Mouse (Mus musculus) stomach, embryonic 15.5 days (tissue): ENCODE measurements around the gene Fut11. TPM values are rescaled to one million over a fixed set of nuclear protein-coding genes. Genes with fewer than 3 reads are reported as not detected.
A peak's percentile ranks its signal among the peaks of the same experiment; 100 is the strongest.
"Not testable (repeated sequence)": the region's sequence is repeated elsewhere in the genome, so short reads cannot be mapped to it uniquely, and the experiment has no call there.

ENCODE experiments used
- ATAC-seq: fragments of 200-750 bp; cut with Nextera tagmentation; 2 replicates; pipeline ENCODE4 v1.8.0; 2017; ENCODE audit warnings: low read depth, moderate number of reproducible peaks, moderate TSS enrichment; ENCODE audit not compliant: insufficient read depth, low FRiP score
- H3K27ac ChIP-seq: fragments of 300-500 bp; sonication (generic); 2 replicates; pipeline ENCODE4 v1.5.1; 2015; ENCODE audit warnings: mild to moderate bottlenecking, inconsistent platforms
- H3K27me3 ChIP-seq: fragments of 300-500 bp; sonication (generic); replicated peaks from 2 replicates; pipeline ENCODE4 v1.6.1; 2015; ENCODE audit warnings: inconsistent platforms
- H3K36me3 ChIP-seq: fragments of 300-500 bp; sonication (generic); 2 replicates; pipeline ENCODE4 v1.6.1; 2015; ENCODE audit warnings: inconsistent platforms
- H3K4me1 ChIP-seq: fragments of 300-500 bp; sonication (generic); 2 replicates; pipeline ENCODE4 v1.6.1; 2015; ENCODE audit warnings: inconsistent platforms
- H3K4me2 ChIP-seq: fragments of 300-500 bp; sonication (generic); 2 replicates; pipeline ENCODE4 v1.6.1; 2015; ENCODE audit warnings: mild to moderate bottlenecking, inconsistent platforms
- H3K4me3 ChIP-seq: fragments of 300-500 bp; sonication (generic); replicated peaks from 2 replicates; pipeline ENCODE4 v1.5.1; 2015; ENCODE audit warnings: inconsistent platforms
- H3K9ac ChIP-seq: fragments of 300-500 bp; sonication (generic); 2 replicates; pipeline ENCODE4 v1.6.1; 2015; ENCODE audit warnings: inconsistent platforms
- H3K9me3 ChIP-seq: fragments of 300-500 bp; sonication (generic); 2 replicates; pipeline ENCODE4 v1.6.1; 2016; ENCODE audit warnings: inconsistent platforms
- WGBS: fragments of 180-500 bp; shearing (Covaris S2); methylation state at CpG from one replicate; pipeline ENCODE4 v1.1.7; 2015; 5-methylcytosine and 5-hydroxymethylcytosine counted together
- polyA plus RNA-seq: library from polyadenylated mRNA; unstranded; fragments of >200 nt; fragmentation: Nextera tagmentation; extraction: Ambion mirVana; gene quantifications from 2 replicates; pipeline ENCODE4 v1.2.1, GENCODE M21; 2015

The Fut11 gene
- polyA plus RNA-seq, 1 experiment from 2014 or later = 28.5 TPM

DNA sequence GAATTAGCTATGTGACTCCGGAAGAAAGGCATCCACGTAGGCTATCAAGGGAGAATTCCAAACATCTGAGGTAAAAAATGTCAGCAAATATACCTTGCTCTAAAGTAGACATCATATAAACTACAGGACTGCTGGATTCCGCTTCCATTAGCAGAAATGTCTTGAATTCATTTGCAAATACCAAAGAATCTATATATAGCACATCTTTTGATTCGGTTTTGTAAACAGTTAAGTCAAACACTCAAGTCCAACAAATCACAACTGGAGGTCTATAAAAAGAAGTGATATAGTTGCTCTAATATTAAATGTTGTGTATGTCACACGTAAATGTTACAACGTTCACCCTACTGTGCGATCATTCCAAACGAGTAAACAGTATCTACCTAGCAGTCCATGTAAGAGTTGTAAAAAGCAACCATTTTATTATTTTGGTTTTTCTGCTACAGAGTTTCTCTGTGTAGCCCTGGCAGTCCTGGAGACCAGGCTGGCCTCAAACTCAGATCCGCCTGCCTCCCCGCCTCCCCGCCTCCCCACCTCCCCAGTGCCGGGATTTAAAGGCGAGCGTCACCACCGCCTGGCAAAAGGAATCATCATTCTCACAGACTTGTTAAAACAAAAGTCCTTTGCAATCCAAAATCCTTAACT is 7.5 kb downstream of the Fut11 start:
- WGBS = 3% methylated on average over 15 of the region's 15 CpGs
- no peaks in the 10 kb centered on the region for H3K27me3 ChIP-seq
- peak overlapping the region; percentile 95 for H3K27ac ChIP-seq
- peak overlapping the region; percentile 58 for H3K4me2 ChIP-seq
- H3K9ac ChIP-seq = peak overlapping the region; percentile 85
- peaks cover 17% of the 10 kb centered on the region for H3K4me1 ChIP-seq
- ATAC-seq = no peak
- H3K9me3 ChIP-seq = no peaks in the 10 kb centered on the region
- peaks cover 9% of the 10 kb centered on the region; the same call in 1 of the 2 replicates for H3K36me3 ChIP-seq
- peak overlapping the region; percentile 90 for H3K4me3 ChIP-seq

DNA sequence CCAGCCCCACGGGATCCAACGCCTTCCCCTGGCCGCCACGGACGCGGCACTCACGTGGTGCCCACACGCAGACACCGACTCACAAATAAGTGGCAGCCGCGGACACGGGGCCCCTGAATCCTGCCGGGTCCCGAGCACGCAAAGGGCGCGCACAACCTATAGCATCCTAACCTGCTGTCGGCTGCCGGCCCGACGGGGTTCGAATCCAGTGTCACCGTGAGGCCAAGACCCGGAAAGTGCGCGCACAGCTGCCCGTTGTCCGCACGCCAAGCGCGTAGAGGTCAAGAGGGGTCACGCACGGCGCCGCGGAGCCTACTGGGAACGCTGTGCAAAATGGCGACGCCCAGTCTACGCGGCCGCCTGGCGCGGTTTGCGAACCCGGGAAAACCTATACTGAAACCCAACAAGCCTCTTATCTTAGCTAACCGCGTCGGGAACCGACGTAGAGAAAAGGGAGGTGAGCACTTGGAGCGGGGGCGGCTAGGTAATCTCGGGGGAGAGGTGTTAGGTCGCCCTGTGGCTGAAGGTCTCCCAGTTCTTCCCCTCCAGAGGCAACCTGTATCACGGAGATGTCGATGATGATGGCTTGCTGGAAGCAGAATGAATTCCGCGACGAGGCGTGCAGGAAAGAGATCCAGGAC is 8.1 kb downstream of the Fut11 start, which contains the start of gene Chchd1:
TSS of gene Chchd1 (plus strand) at position 266 of the 641 bp plus-strand sequence.
- Histone ChIP-seq H3K27ac (peak within 1 kb of the TSS; percentile 95), H3K9ac (peak within 1 kb of the TSS; percentile 85), H3K4me2 (peak within 1 kb of the TSS; percentile 58), H3K9me3 (no peaks in the 10 kb centered on the region), H3K4me1 (peaks cover 16% of the 10 kb centered on the region; the same call in 1 of the 2 replicates), H3K36me3 (peaks cover 9% of the 10 kb centered on the region; the same call in 1 of the 2 replicates), H3K27me3 (no peaks in the 10 kb centered on the region), H3K4me3 (peak within 1 kb of the TSS; percentile 90)
- peak; percentile 73 for ATAC-seq
- WGBS = under 1% methylated on average over 61 of the region's 61 CpGs

DNA sequence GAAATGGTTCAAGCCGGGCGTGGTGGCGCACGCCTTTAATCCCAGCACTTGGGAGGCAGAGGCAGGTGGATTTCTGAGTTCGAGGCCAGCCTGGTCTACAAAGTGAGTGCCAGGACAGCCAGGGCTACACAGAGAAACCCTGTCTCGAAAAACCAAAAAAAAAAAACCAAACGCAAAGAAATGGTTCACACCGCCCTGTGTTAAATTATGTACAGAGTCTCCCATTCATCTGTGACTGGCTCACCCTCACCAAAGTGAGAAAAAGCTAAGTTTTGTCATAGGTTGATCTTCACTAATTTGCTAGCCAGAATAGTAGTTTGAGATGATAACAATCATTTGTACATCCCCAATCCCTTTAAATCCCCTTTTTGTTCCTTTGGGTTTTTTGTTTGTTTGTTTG is 8.7 kb downstream of the Fut11 start:
- 12% methylated on average over 8 of the region's 8 CpGs for WGBS
- H3K27me3 ChIP-seq, H3K36me3 ChIP-seq, H3K9me3 ChIP-seq, ATAC-seq: not testable (repeated sequence)
- Histone ChIP-seq H3K9ac (peak overlapping the region; percentile 85; the same call in 1 of the 2 replicates), H3K4me1 (peaks cover 18% of the 10 kb centered on the region), H3K4me3 (peak overlapping the region; percentile 90), H3K27ac (peak overlapping the region; percentile 95), H3K4me2 (peak overlapping the region; percentile 58)

DNA sequence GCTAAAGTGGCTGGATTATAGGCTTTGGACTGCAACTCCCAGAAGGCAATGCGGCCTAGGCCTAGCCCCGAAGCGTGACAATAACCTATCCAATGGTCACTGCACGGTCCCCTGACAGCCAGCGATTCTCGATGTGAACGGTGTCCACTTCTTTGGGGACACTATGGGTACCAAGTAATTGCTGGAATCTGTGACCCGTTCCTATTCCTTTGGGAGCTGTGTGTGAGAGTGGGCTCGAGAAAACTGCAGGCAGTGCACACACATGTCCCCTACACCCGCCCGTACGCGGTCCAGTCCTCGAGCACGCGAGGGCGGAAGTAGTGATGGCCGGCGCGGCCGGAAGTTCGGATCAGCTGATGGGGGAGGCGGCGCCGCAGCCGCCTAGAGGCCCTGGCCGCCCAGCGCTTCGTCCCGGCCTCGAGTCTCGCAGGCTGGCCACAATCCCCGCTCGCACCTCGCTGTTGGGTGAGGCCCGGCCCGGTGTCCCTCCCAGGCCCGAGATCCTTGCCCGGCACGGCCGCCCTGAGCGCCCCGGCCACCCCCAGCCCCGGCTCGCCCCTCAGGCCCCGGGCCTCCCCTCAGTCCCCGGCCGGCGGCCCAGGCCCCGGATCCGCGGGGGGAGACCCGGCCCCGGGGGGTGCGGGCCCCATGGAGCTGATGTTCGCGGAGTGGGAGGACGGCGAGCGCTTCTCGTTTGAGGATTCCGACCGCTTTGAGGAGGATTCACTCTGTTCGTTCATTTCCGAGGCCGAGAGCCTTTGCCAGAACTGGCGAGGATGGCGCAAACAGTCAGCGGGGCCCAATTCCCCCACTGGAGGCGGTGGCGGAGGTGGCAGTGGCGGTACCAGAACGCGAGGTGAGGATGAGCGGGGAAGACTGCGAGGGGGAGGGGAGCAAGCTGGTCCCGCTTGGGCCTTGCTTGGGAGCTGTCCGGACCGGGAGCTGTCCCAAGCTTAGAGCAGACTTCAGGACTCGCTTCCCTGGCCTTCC is 12.7 kb downstream of the Fut11 start, which contains the start of gene Zswim8:
TSS of gene Zswim8 (plus strand) at position 352 of the 990 bp plus-strand sequence.
- no peaks in the 10 kb centered on the region for H3K9me3 ChIP-seq
- peaks cover 26% of the 10 kb centered on the region for H3K36me3 ChIP-seq
- peak within 1 kb of the TSS; percentile 90 for H3K4me3 ChIP-seq
- ATAC-seq = peak; percentile 93
- peak within 1 kb of the TSS; percentile 79 for H3K4me2 ChIP-seq
- H3K27ac ChIP-seq = peak within 1 kb of the TSS; percentile 86
- under 1% methylated on average over 80 of the region's 80 CpGs for WGBS
- peaks cover 13% of the 10 kb centered on the region for H3K4me1 ChIP-seq
- no peaks in the 10 kb centered on the region for H3K27me3 ChIP-seq
- H3K9ac ChIP-seq = peak within 1 kb of the TSS; percentile 99

DNA sequence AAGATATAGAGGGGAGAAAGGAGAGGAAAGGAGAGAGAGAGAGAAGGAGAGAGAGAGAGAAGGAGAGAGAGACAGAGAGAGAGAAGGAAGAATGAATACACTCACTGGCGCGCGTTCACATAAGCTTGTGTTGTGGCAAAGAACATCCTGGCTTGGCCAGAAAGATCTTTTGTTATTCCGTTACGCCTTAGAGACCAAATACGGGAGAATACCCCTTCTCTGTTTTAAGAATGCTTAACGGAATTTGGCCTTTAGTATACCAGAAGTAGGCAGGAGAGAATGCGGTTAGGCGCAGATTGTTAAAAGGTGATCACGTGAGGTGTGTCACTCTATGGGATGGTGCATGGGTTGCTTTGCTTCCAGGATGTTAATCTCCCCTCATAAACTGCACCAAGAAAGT is 13.5 kb downstream of the Fut11 start:
- peaks cover 33% of the 10 kb centered on the region for H3K36me3 ChIP-seq
- peak overlapping the region; percentile 99 for H3K9ac ChIP-seq
- no peaks in the 10 kb centered on the region for H3K9me3 ChIP-seq
- WGBS = 7% methylated on average over 10 of the region's 10 CpGs
- no peak for ATAC-seq
- peak overlapping the region; percentile 79 for H3K4me2 ChIP-seq
- peaks cover 13% of the 10 kb centered on the region for H3K4me1 ChIP-seq
- no peaks in the 10 kb centered on the region for H3K27me3 ChIP-seq
- H3K27ac ChIP-seq = no peak overlapping the region
- peak overlapping the region; percentile 90 for H3K4me3 ChIP-seq

DNA sequence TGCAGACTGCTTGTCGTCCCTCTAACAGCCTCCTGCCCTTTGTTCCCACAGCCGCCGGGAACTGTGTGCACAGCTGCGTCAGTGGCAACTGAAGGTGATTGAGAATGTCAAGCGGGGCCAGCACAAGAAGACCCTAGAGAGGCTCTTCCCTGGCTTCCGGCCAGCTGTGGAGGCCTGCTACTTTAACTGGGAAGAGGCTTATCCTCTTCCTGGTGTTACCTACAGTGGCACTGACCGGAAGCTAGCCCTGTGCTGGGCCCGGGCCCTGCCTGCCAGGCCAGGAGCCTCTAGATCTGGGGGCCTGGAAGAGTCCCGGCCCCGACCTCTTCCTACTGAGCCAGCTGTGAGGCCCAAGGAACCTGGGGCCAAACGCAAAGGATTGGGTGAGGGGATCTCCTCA is 19.1 kb downstream of the Fut11 start:
- Histone ChIP-seq H3K4me2 (no peak overlapping the region), H3K36me3 (peaks cover 73% of the 10 kb centered on the region)

DNA sequence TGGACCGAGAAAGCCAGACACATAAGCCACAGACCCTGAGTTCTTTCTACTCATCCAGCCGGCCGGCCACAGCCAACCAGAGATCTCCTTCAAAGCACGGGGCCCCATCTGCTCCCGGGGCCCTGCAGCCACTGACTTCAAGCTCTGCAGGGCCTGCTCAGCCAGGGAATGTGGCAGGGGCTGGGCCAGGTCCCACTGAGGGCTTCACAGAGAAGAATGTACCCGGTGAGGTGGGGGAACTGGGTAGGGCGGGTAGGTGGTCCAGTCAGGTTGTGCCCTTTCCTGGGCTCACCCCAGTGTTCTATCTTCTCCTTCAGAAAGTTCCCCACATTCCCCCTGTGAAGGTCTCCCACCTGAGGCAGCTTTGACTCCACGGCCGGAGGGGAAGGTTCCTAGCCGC is 23.7 kb downstream of the Fut11 start:
- H3K27me3 ChIP-seq = no peaks in the 10 kb centered on the region
- H3K9me3 ChIP-seq = no peaks in the 10 kb centered on the region
- H3K4me1 ChIP-seq = peaks cover 4% of the 10 kb centered on the region
- no peak overlapping the region for H3K4me3 ChIP-seq
- no peak overlapping the region for H3K4me2 ChIP-seq
- peaks cover 82% of the 10 kb centered on the region for H3K36me3 ChIP-seq
- WGBS = 88% methylated on average over 10 of the region's 10 CpGs
- H3K27ac ChIP-seq = no peak overlapping the region
- ATAC-seq = no peak
- no peak overlapping the region for H3K9ac ChIP-seq

More for the DNA sequence above, 19.1 kb downstream of the Fut11 start:
- peak overlapping the region; percentile 57; the same call in 1 of the 2 replicates for H3K27ac ChIP-seq
- H3K9ac ChIP-seq = no peak overlapping the region
- H3K9me3 ChIP-seq = no peaks in the 10 kb centered on the region
- no peak overlapping the region for H3K4me3 ChIP-seq
- WGBS = 65% methylated on average over 11 of the region's 11 CpGs
- no peaks in the 10 kb centered on the region for H3K27me3 ChIP-seq
- peak; percentile 58 for ATAC-seq
- peaks cover 9% of the 10 kb centered on the region for H3K4me1 ChIP-seq

DNA sequence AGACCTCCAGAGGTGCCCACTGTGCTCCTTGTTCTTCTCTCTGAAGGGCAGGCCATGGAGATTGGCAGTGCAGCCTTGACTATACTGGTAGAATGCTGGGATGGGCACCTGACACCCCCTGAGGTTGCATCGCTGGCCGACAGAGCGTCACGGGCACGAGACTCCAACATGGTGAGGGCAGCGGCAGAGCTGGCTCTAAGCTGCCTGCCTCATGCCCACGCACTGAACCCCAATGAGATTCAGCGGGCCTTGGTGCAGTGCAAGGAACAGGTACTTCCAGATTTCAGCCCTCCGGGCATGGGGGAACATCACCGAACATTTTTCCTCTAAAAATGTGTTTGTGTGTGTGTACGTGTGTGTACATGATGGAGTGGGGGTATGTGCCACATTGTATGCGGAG is 25.0 kb downstream of the Fut11 start:
- no peak overlapping the region for H3K4me3 ChIP-seq
- H3K27me3 ChIP-seq = no peaks in the 10 kb centered on the region
- no peak overlapping the region for H3K9ac ChIP-seq
- no peak overlapping the region for H3K27ac ChIP-seq
- no peaks in the 10 kb centered on the region; the same call in 1 of the 2 replicates for H3K4me1 ChIP-seq
- ATAC-seq = no peak
- H3K9me3 ChIP-seq = no peaks in the 10 kb centered on the region
- WGBS = 91% methylated on average over 12 of the region's 12 CpGs
- H3K4me2 ChIP-seq = no peak overlapping the region
- peaks cover 80% of the 10 kb centered on the region for H3K36me3 ChIP-seq

DNA sequence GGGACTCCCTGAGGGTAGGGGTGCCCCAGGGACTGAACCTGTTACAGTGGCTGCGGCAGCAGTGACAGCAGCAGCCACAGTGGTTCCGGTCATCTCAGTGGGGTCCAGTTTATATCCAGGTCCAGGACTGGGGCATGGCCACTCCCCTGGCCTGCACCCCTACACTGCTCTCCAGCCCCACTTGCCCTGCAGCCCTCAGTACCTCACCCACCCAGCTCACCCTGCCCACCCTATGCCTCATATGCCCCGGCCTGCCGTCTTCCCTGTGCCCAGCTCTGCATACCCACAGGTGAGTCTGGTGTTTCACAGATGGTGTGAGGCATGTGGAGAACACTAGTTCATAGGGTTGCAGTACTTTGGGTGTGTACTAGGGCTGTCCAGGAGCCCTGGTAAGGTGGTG is 26.6 kb downstream of the Fut11 start:
- WGBS = 91% methylated on average over 4 of the region's 4 CpGs
- no peak overlapping the region for H3K9ac ChIP-seq
- no peak; the same call in 1 of the 2 replicates for ATAC-seq
- no peaks in the 10 kb centered on the region for H3K4me1 ChIP-seq
- H3K4me3 ChIP-seq = no peak overlapping the region
- H3K4me2 ChIP-seq = no peak overlapping the region
- no peaks in the 10 kb centered on the region for H3K27me3 ChIP-seq
- H3K9me3 ChIP-seq = no peaks in the 10 kb centered on the region
- H3K27ac ChIP-seq = no peak overlapping the region
- peaks cover 76% of the 10 kb centered on the region for H3K36me3 ChIP-seq

DNA sequence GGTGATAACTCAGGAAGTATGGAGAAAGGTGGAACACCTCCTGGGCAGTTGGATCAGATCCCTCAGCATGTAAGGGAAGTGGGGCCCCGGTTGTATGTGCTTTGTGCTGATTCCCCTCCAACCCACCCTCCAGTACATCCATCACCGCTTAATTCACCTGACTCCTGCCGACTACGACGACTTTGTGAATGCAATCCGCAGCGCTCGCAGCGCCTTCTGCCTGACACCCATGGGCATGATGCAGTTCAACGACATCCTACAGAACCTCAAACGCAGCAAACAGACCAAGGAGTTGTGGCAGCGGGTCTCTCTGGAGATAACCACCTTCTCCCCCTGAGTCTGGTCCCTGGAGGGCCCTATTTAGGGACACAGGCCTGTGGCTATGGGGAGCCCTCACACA is 28.2 kb downstream of the Fut11 start:
- Histone ChIP-seq H3K27me3 (no peaks in the 10 kb centered on the region), H3K27ac (no peak overlapping the region), H3K9ac (no peak overlapping the region), H3K4me2 (no peak overlapping the region), H3K36me3 (peaks cover 75% of the 10 kb centered on the region), H3K9me3 (no peaks in the 10 kb centered on the region), H3K4me1 (no peaks in the 10 kb centered on the region), H3K4me3 (no peak overlapping the region)
- no peak for ATAC-seq
- 84% methylated on average over 12 of the region's 12 CpGs for WGBS

DNA sequence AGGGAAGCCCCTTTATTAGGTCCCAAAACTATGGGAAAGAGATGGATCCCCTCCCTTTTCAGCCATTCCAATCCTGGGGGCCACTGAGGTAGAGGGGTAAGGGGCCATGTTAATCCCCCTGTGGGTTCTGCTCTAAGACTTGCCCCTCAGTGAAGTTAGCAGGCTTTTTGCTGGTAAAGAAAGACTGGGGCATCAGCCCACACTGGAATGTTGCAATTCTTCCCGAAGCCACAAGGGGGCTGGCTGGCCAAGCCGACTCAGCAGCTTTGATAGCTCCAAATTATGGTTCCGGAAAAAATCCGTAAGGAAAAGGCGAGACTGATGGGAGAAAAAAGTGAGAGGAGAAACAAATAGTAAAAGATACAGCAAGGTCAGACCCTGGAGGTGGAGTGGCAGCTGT is 29.3 kb downstream of the Fut11 start:
- H3K4me1 ChIP-seq = no peaks in the 10 kb centered on the region
- H3K4me2 ChIP-seq = no peak overlapping the region
- peaks cover 72% of the 10 kb centered on the region for H3K36me3 ChIP-seq
- H3K4me3 ChIP-seq = no peak overlapping the region
- no peaks in the 10 kb centered on the region for H3K27me3 ChIP-seq
- ATAC-seq = no peak
- WGBS = 22% methylated on average over 5 of the region's 5 CpGs
- no peaks in the 10 kb centered on the region for H3K9me3 ChIP-seq
- no peak overlapping the region for H3K9ac ChIP-seq
- no peak overlapping the region for H3K27ac ChIP-seq
